Mouse (Mus musculus) layer of hippocampus, adult 11-12 months (tissue): ENCODE measurements at regions not wholly inside any gene's neighbourhood (a gene's known extent, or its start where the extent isn't known, plus 50 kb on each side); places are given as distances from the start of the nearest gene placed in this dataset.

Experiments used
- DNase-seq: peaks from one replicate; pipeline ENCODE4 v3.0.0; 2022; ENCODE audit warnings: low spot score

DNA sequence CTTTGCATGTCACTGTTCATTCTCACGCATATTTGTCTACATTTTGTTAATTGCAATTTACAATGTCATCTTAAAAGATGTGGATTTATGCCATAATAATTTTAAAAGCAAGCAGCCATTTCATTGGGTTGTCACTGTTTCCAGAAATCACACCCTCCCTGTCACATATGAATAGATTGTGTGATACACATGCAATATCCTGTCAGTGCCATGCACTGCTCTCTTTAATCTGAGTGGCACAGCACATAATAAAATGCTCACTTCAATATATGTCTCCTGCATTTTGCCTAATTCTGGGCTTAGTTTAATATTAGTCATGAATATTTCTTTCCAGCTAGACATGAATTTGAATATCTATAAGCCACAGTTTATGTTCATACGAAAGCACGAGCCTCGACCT lies 56.1 kb upstream of the 1700008P02Rik start:
- DNase-seq: no peak

DNA sequence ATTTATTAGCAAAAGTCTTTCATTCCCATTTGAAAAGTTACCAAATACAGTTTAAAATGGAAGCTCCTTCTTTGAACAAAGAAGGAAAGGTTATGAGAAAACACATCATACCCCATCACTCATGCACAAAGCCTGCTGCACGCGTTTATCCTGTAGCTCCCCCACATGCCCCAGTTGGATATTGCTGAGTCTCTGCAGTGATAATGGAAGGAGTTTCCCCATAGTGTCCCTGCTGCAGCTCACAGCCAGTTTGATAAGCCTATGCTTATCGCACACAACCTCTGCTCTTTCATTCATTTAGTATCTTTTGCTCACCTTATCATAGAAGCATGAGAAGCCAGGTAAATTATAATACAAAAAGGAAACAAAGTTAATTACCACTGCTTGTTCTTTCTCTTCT lies 55.1 kb upstream of the 1700008P02Rik start:
- DNase-seq: no peak
